Mouse (Mus musculus) T-helper 1 cell (primary cell): ENCODE results near the gene Ric8b.

Experiments
- in situ Hi-C: fragments of 300-600 bp; cut with MboI, MseI; formaldehyde crosslinking; loops from one replicate; pipeline ENCODE4 v1.15.1; 2025; ENCODE audit warnings: high pct_unique_total_duplicates

The Ric8b gene

DNA sequence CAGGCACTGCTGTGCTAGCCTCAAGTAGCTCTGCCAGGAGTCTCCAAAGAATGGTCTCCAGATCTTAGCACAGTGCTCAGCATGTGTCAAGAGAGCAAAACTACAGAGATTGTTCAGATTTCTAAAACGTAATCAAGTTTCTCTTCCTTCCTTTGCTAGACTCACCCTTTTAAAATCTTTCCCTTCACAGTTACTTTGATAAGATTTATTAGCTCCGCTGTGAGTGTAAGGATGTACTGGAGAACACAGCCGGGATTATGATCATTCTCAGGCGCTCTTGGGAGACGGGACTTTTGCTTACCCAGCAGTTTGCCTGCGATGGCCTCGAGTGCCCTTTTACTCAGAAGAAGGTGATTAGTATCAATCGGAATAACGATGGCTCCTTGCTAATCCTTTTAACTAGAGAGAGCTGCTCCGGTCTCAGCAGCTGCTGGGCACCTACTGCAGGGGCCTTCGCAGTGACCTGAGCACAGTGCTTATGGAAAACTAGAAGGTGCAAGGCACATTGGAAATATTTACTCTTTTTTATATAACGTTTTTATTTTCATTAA lies 43.0 kb downstream of the Ric8b start:
- in situ Hi-C loops = no loop called here

GRCm38 (mm10) chr10:84963126-84963525 lies 45.7 kb downstream of the Ric8b start:
- in situ Hi-C loops = no loop called here

GRCm38 (mm10) chr10:84963726-84964125 lies 46.3 kb downstream of the Ric8b start:
- in situ Hi-C loops = no loop called here

DNA sequence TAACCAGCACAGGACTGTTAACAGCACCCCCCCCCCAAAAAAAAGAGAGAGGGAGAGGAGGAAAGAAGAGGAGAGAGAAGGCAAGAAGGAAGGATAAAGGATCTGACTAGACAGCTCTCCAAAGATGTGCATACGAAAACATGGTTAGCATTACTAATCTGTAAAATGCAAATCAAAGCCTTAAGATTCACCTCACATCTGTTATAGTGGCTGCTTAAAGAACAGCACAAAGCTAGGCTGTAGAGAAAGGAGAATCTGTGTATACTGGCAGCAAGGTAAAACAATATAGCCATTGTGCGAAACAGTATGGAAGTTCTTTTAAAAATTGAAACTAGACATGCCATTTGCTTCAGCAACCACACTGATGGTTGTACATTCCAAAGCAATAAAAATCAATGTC lies 49.1 kb downstream of the Ric8b start:
- in situ Hi-C loops = no loop called here

DNA sequence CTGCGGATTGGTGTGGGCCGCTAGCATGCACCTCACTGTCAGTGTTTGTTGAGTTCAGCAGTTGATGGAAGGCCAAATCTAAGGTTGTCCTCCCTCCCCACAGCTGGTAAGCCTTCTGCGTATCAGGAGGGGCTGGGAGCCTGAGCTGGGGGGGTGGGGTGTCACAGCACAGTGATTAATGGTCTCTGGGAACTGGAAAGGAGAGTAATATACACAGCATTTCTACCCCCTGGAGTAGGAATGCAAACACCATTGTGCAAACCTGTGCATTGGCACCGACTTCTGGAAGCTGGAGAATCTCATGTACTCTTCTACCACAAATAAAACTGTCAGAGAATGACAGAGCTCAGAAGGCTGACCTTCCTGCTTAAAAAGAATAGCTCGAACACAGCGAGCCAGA lies 50.2 kb downstream of the Ric8b start:
- in situ Hi-C loops = no loop called here

DNA sequence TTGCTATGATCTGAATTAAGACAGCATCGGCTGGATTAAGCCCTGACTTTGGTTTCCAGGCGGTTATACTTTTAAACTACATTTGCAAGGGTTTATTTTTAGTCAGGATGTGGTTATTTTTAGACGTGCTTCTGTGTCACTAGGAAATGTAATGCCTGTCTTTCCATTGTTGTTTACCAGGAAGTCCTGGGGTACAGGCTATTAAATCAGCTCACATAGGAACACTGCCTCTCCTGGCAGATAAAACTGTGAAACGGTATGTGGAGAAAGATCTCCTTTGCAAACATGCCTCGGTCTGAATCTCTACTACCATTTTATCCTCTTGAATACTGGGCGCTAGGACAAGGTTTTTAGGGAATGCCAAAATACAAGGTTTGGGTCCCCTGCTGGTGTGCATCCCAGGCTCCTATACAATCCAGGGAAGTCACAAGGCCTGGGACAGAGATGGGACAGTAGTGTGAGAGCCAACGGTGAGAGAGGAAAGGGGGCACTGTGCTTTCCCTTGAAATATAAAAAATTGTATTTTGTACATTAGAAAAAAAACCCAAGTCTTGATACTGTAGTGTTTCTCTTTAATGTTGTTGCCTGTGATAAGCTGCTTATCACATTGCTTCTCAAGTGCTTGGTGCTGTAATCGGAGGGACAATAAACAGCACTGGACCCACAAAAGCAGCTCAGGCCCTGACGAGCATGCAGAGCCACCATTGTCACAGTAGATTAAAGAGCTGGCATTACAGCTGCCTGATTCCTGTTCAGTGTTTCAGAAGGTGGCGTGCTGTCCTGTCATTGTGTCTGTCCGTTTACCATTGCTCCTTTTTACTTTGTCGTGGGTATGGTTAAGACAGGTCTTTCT lies 51.7 kb downstream of the Ric8b start:
- in situ Hi-C loops = no loop called here

DNA sequence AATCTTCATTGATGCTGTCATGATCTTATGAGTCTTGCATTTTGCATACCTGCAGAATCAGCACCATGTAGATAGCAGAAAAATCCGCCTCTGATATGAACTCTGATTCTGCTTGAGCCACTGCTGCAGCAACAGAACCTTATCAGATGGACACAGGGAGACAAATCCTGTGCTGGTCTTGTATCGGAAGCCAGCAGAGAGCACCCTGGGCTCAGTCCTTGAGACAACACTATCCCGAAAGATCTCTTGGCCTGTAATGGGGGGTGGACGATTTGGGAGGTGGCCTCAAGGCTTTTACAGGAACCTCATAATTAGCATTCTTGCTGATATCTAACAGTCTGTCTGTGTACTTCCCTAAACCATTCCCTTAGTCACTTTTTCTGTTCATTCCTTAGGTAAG lies 57.8 kb downstream of the Ric8b start:
- in situ Hi-C loops = no loop called here

GRCm38 (mm10) chr10:84976588-84977351 lies 59.4 kb downstream of the Ric8b start:
- in situ Hi-C loops = no loop called here

GRCm38 (mm10) chr10:84980291-84980690 lies 62.9 kb downstream of the Ric8b start:
- in situ Hi-C loops = no loop called here

GRCm38 (mm10) chr10:84981441-84981840 lies 64.0 kb downstream of the Ric8b start:
- in situ Hi-C loops = no loop called here

DNA sequence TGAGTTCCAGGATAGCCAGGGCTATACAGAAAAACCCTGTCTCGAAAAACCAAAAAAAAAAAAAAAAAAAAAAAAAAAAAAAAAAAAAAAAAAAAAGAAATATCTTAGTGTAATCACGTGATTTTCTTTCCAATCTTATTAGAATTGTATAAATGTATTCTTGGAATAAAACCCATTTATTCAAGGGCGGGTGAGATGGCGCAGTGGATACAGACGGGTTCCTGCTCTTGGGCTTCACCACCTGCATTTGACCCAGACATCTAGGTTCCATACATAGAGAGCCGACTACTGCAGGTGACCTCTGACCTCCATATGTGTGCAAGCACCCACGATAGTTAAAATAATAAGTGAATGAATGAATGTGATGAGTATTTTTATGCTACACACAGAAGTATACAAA lies 65.3 kb downstream of the Ric8b start:
- in situ Hi-C loops = no loop called here

- in situ Hi-C loops = no loop called here
These were observed 68.5 kb downstream of the Ric8b start for GRCm38 (mm10) chr10:84985956-84986355.

- in situ Hi-C loops = no loop called here
These were observed 70.2 kb downstream of the Ric8b start for GRCm38 (mm10) chr10:84987666-84988065.

- in situ Hi-C loops = no loop called here
These were observed 71.2 kb downstream of the Ric8b start for GRCm38 (mm10) chr10:84988650-84989049.

DNA sequence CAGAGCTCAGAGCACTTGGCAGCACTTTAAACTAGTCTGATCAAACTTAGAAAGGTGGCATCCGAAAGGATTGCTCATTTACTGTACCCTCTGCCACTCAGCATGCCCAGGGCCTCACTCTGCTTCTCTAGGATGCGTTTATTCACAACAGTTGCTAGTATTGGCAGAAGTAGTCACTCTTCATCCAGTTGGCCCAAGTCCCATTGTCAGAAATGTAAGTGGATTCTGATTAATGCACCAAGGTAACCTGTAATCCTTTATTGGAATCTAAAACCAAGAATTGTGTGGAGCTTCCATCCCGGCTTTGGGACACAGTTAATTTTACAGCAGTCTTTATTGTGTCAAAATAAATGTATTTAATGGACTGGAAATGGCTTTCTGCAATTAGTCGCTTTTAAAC lies 76.9 kb downstream of the Ric8b start:
- in situ Hi-C loops = loop anchor here (10.0 kb wide), 1 partner anchor 880 kb away; no protein-coding TSS in a partner anchor

DNA sequence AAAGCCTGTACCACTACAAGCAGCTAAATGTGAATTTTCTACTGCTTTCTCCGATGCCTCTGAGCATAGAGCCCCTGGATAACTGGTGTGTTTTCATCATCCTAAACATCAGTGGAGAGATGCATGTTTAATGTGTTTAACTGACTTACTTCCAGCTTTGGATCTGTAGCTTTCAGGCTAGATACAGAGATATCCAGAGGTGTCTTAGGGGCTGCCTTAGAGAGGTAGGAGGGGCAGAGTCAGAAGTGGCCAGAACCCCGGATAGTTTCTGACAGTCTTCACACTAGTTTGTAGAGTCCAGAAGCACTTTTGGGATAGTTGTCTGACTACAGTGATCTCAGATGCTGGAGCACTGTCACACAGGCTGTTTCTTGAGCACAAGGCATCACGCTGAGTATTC lies 77.6 kb downstream of the Ric8b start:
- in situ Hi-C loops = loop anchor here (10.0 kb wide), 1 partner anchor 880 kb away; no protein-coding TSS in a partner anchor

GRCm38 (mm10) chr10:84996366-84996765 lies 79.0 kb downstream of the Ric8b start:
- in situ Hi-C loops = loop anchor here (10.0 kb wide), 1 partner anchor 882 kb away; no protein-coding TSS in a partner anchor

DNA sequence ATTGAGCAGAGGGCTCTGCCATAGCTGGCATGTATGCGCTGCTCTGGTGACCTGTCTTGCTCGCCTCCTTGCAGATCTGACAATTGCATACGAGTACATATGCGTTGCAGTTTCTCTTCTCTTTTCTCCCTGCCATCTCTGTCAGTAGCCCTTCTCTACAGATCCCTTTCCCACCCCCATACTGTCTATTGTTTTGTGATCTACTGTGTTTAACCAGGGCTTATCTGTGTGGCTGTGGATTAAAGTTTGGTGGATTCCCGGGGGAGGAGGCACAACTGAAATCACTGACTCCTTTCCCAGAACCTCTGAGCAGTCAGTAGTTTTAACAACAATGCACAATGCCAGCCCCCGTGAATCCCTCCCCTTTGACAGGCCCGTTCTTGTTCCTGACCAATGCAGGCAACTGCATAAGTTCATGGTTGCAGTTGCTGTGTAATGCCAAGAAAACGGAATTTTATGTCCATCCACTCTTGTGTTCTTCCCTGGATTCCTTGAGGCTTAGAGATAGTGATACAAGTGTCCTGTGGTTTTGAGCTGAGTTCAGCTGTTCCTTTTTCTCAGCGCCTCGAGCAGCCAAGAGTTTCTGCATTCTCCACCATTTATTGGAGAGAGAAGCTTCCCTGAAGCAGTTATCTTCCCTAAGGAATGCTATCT lies 80.3 kb downstream of the Ric8b start:
- in situ Hi-C loops = loop anchor here (10.0 kb wide), 1 partner anchor 883 kb away; no protein-coding TSS in a partner anchor

DNA sequence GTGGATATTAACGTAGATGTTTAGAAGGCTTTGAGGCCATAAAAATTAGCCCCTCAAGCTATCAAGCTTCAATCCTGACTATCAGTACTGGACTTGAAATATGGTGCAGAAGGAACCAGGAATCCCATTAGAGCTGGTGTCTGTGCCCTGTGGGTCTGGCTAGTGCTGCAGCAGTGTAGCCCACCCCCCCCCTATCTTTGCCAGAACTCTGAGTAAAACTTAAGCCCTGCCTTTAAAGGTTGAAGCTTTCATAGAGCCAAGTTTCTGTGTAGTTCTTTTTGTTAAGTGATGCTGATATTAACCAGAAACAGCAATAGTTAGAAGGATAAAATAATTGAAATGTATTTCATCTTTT lies 80.8 kb downstream of the Ric8b start:
- in situ Hi-C loops = loop anchor here (10.0 kb wide), 1 partner anchor 883 kb away; no protein-coding TSS in a partner anchor

- in situ Hi-C loops = no loop called here
These were observed 84.5 kb downstream of the Ric8b start for GRCm38 (mm10) chr10:85001920-85002319.

- in situ Hi-C loops = no loop called here
These were observed 86.0 kb downstream of the Ric8b start for GRCm38 (mm10) chr10:85003190-85004026.
